Mouse (Mus musculus) heart, embryonic 16.5 days (tissue): ENCODE data around the gene Pkig. TPM values are rescaled to one million over a fixed set of nuclear protein-coding genes. Genes with fewer than 3 reads are reported as not detected.
A peak's percentile ranks its signal among the peaks of the same experiment; 100 is the strongest.

Source experiments
- ATAC-seq: fragments of 200-750 bp; cut with Nextera tagmentation; replicated peaks from 2 replicates; pipeline ENCODE4 v1.8.0; 2017; ENCODE audit warnings: moderate number of reproducible peaks; ENCODE audit not compliant: insufficient read depth, low FRiP score; ENCODE audit errors: extremely low read depth
- H3K27ac ChIP-seq: fragments of 300-500 bp; sonication (generic); 2 replicates; pipeline ENCODE4 v1.5.1; 2014; ENCODE audit warnings: mild to moderate bottlenecking, low read length, control low read depth, moderate library complexity
- H3K27me3 ChIP-seq: fragments of 300-500 bp; sonication (generic); 2 replicates; pipeline ENCODE4 v1.6.1; 2014; ENCODE audit warnings: low read length, mixed read lengths; ENCODE audit not compliant: control insufficient read depth, insufficient read depth
- H3K36me3 ChIP-seq: fragments of 300-500 bp; sonication (generic); 2 replicates; pipeline ENCODE4 v1.6.1; 2014; ENCODE audit not compliant: control insufficient read depth, insufficient read depth
- H3K4me1 ChIP-seq: fragments of 300-500 bp; sonication (generic); 2 replicates; pipeline ENCODE4 v1.6.1; 2014; ENCODE audit warnings: low read length, mixed read lengths; ENCODE audit not compliant: control insufficient read depth, insufficient read depth
- H3K4me2 ChIP-seq: fragments of 300-500 bp; sonication (generic); 2 replicates; pipeline ENCODE4 v1.6.1; 2014; ENCODE audit warnings: low read depth, mild to moderate bottlenecking, control low read depth, low read length
- H3K4me3 ChIP-seq: fragments of 300-500 bp; sonication (generic); 2 replicates; pipeline ENCODE4 v1.5.1; 2014; ENCODE audit warnings: mild to moderate bottlenecking, control low read depth, low read length
- H3K9ac ChIP-seq: fragments of 300-500 bp; sonication (generic); 2 replicates; pipeline ENCODE4 v1.6.1; 2014; ENCODE audit warnings: low read length, control low read depth
- H3K9me3 ChIP-seq: fragments of 300-500 bp; sonication (generic); replicated peaks from 2 replicates; pipeline ENCODE4 v1.6.1; 2016; ENCODE audit warnings: low read length; ENCODE audit not compliant: control insufficient read depth
- WGBS: fragments of 180-500 bp; shearing (Covaris S2); extraction: QIAGEN DNeasy Blood & Tissue Kit; methylation state at CpG from one replicate; pipeline ENCODE4 v1.1.7; 2014; 5-methylcytosine and 5-hydroxymethylcytosine counted together
- polyA plus RNA-seq: library from polyadenylated mRNA; unstranded; fragments of >200 nt; fragmentation: Nextera tagmentation; extraction: Ambion mirVana; gene quantifications from 2 replicates; pipeline ENCODE4 v1.2.1, GENCODE M21; 2015

Pkig gene
- polyA plus RNA-seq, 1 experiment from 2014 or later: 420 TPM

- no peaks in the 10 kb centered on the region for H3K36me3 ChIP-seq
- H3K27ac ChIP-seq: peak overlapping the region; percentile 89
- no peaks in the 10 kb centered on the region for H3K27me3 ChIP-seq
- 30% methylated on average over 9 of the region's 9 CpGs for WGBS
- peak overlapping the region; percentile 67 for H3K9ac ChIP-seq
- peaks cover 89% of the 10 kb centered on the region for H3K4me1 ChIP-seq
- peak overlapping the region; percentile 55 for H3K4me2 ChIP-seq
- no peaks in the 10 kb centered on the region for H3K9me3 ChIP-seq
- H3K4me3 ChIP-seq: peak overlapping the region; percentile 28
- ATAC-seq: peak; percentile 24
These were observed 35.6 kb downstream of the Pkig start for GRCm38 (mm10) chr2:163693716-163694314.

DNA sequence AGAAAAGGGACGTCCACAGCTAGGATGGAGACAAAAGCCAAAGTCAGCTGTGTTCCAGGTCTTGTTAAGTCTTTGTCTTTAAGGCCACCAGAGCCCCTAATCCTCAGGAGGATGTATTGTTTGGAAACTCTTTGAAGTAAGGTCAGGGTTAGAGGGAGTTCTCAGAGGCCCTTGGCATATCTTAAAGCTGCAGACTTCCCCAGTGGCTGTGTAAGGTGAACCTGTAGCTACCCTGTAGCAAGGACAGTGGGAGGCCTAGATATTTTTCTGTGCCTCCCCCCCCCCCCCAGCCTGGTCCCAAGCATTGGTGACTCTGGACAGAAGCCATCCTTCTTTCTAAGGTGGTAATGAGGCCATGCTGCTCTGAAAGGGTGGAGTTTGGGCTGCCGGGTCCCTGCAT lies 38.6 kb downstream of the Pkig start:
- no peak for ATAC-seq
- Histone ChIP-seq H3K4me1 (peaks cover 73% of the 10 kb centered on the region), H3K36me3 (no peaks in the 10 kb centered on the region), H3K4me3 (no peak overlapping the region), H3K9me3 (no peaks in the 10 kb centered on the region), H3K27ac (peak overlapping the region; percentile 91), H3K4me2 (peak overlapping the region; percentile 5; the same call in 1 of the 2 replicates), H3K9ac (no peak overlapping the region), H3K27me3 (no peaks in the 10 kb centered on the region)
- WGBS: 50% methylated on average over 2 of the region's 2 CpGs

DNA sequence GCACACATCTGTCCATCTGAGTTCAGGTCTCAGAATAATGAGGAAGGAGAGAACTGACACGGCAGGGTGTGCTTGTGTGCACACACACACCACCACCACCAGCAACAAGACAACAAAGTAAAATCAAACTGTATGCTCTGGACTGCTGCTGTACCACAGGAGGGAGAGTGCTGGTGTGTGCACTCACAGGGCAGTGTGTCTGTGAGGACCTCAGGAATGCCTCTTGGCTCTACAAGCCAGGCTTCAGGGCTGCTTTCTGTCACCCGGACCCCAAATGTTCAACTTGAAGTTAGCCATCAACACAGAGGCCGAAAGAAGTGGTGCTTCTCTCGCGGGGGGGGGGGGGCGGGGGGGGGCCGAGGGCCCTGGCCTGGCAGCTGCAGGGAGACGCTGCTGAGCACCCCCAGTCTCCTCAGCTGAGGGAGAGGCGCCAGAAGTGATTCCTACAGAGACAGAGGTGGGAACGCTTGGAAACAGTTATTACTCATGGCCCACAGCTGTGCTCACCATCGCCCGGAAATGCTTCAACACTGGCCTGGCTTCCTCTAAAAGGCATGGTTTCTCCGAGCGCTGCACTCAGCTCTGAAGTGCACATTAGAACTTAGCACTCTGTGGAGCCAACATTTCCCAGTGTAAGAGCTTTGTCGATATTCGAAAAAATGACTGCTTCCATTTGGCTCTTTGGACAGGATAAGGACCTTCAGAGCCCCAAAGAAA lies 39.7 kb downstream of the Pkig start:
- Histone ChIP-seq H3K27me3 (no peaks in the 10 kb centered on the region), H3K9ac (peak overlapping the region; percentile 63), H3K4me1 (peaks cover 73% of the 10 kb centered on the region), H3K36me3 (no peaks in the 10 kb centered on the region), H3K9me3 (no peaks in the 10 kb centered on the region), H3K4me3 (no peak overlapping the region), H3K4me2 (peak overlapping the region; percentile 3; the same call in 1 of the 2 replicates), H3K27ac (peak overlapping the region; percentile 91)
- WGBS: 25% methylated on average over 15 of the region's 16 CpGs
- ATAC-seq: peak; percentile 53

DNA sequence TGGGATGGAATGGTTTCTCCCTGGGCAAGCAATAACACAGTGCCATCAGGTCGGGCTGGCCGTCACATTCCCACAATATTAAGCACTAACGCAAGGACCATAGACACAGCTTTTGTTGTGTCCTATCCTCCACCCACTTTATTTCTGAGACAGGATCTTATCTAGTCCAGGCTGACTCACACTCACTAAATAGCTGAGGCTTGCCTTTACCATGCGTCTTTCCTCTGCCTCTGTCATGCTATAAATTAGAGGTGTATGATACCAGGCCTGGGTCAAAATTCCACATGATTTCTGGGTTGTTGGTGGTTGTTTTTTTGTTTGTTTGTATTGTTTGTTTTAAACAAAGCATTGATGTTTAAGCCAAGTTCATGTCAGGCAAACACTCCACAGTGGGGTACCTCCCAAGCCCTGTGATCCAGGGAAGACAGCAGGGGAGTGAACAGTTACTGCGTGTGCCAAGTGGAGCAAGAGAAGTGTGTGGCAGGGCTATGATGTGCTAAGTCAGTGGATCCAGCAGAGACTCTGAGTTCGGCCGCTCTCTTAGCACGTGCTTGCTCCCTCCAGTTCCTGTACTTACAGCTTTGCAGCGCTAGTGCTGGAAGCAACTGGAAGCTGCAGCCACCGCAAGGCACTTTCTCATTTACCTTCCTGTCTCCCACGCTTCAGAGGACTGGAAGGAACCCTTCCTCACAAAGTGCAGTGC lies 41.0 kb downstream of the Pkig start:
- 57% methylated on average over 11 of the region's 11 CpGs for WGBS
- peak overlapping the region; percentile 55 for H3K9ac ChIP-seq

GRCm38 (mm10) chr2:163702431-163702830 lies 44.2 kb downstream of the Pkig start:
- no peak overlapping the region for H3K4me3 ChIP-seq
- peak overlapping the region; percentile 45 for H3K9ac ChIP-seq
- H3K9me3 ChIP-seq: no peaks in the 10 kb centered on the region
- H3K36me3 ChIP-seq: peaks cover 10% of the 10 kb centered on the region
- no peaks in the 10 kb centered on the region for H3K27me3 ChIP-seq
- H3K4me2 ChIP-seq: no peak overlapping the region
- peaks cover 45% of the 10 kb centered on the region for H3K4me1 ChIP-seq
- no peak for ATAC-seq
- 50% methylated on average over 7 of the region's 7 CpGs for WGBS
- H3K27ac ChIP-seq: peak overlapping the region; percentile 49

More for the DNA sequence above, 41.0 kb downstream of the Pkig start:
- Histone ChIP-seq H3K27ac (peak overlapping the region; percentile 91), H3K36me3 (no peaks in the 10 kb centered on the region), H3K4me1 (peaks cover 67% of the 10 kb centered on the region), H3K27me3 (no peaks in the 10 kb centered on the region), H3K9me3 (no peaks in the 10 kb centered on the region), H3K4me3 (no peak overlapping the region), H3K4me2 (no peak overlapping the region)
- no peak for ATAC-seq

- no peak overlapping the region for H3K4me3 ChIP-seq
- no peaks in the 10 kb centered on the region for H3K27me3 ChIP-seq
- no peak overlapping the region; the same call in 1 of the 2 replicates for H3K9ac ChIP-seq
- peaks cover 10% of the 10 kb centered on the region for H3K36me3 ChIP-seq
- peak overlapping the region; percentile 49 for H3K27ac ChIP-seq
- H3K9me3 ChIP-seq: no peaks in the 10 kb centered on the region
- WGBS: 66% methylated on average over 5 of the region's 5 CpGs
- peaks cover 42% of the 10 kb centered on the region for H3K4me1 ChIP-seq
- ATAC-seq: no peak
- no peak overlapping the region for H3K4me2 ChIP-seq
These were observed 44.7 kb downstream of the Pkig start for GRCm38 (mm10) chr2:163702921-163703320.

GRCm38 (mm10) chr2:163703599-163704260 lies 45.5 kb downstream of the Pkig start:
- WGBS: 82% methylated on average over 5 of the region's 5 CpGs
- no peak overlapping the region for H3K9ac ChIP-seq

DNA sequence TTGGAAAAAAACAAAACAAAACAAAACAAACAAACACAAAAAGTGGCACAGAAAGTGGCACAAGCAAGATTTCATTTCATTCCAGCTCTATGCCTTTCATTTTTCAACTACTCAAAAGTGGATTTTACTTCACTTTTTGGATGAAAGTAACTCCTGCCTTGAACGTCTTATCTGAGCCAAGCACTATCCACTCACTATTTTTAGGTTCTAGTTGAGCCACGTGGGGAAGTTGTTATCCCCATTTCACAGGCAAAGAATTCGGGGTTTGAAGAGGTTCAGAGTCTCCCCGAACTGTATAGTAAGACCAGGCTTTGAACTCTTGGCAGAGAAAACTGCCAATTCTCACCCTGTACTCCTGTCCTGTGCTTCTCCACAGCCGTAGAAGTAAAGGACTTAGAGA lies 50.1 kb downstream of the Pkig start:
- no peaks in the 10 kb centered on the region for H3K27me3 ChIP-seq
- no peak for ATAC-seq
- WGBS: 32% methylated on average over 5 of the region's 5 CpGs
- H3K36me3 ChIP-seq: peaks cover 10% of the 10 kb centered on the region
- 0 out of 2 replicates have a peak overlapping the region, but pooled peaks have one; percentile 14 for H3K9ac ChIP-seq
- H3K4me1 ChIP-seq: peaks cover 57% of the 10 kb centered on the region
- no peak overlapping the region for H3K4me3 ChIP-seq
- H3K4me2 ChIP-seq: peak overlapping the region; percentile 14; the same call in 1 of the 2 replicates
- no peaks in the 10 kb centered on the region for H3K9me3 ChIP-seq
- peak overlapping the region; percentile 37 for H3K27ac ChIP-seq

More at GRCm38 (mm10) chr2:163703599-163704260, 45.5 kb downstream of the Pkig start:
- Histone ChIP-seq H3K36me3 (peaks cover 10% of the 10 kb centered on the region), H3K4me3 (no peak overlapping the region), H3K27me3 (no peaks in the 10 kb centered on the region), H3K27ac (no peak overlapping the region), H3K9me3 (no peaks in the 10 kb centered on the region), H3K4me2 (no peak overlapping the region), H3K4me1 (peaks cover 42% of the 10 kb centered on the region)
- no peak for ATAC-seq
